Mouse (Mus musculus): ENCODE data around the gene Mtap. TPM values are rescaled to one million over a fixed set of nuclear protein-coding genes. Genes with fewer than 3 reads are reported as not detected.

The Mtap gene
- polyA plus RNA-seq, 1 experiment from 2014 or later, result 91.5 TPM

GRCm38 (mm10) chr4:89140832-89141231, 3.9 kb downstream of the Mtap start:
- 78% methylated on average over 5 of the region's 5 CpGs for WGBS
- Histone ChIP-seq H3K27me3 (no peaks in the 10 kb centered on the region), H3K4me3 (no peak overlapping the region), H3K9me3 (no peaks in the 10 kb centered on the region), H3K27ac (no peak overlapping the region), H3K4me2 (replicated peaks) (no peak overlapping the region), H3K4me1 (peaks cover 35% of the 10 kb centered on the region), H3K9ac (no peak overlapping the region), H3K36me3 (peaks cover 20% of the 10 kb centered on the region)
- no peak for ATAC-seq (ENCODE audit: low FRiP score, low read depth)

GRCm38 (mm10) chr4:89145409-89145808, 8.5 kb downstream of the Mtap start:
- no peak overlapping the region for H3K4me2 ChIP-seq (replicated peaks)
- H3K36me3 ChIP-seq, result peaks cover 44% of the 10 kb centered on the region
- H3K27me3 ChIP-seq, result no peaks in the 10 kb centered on the region
- no peaks in the 10 kb centered on the region for H3K9me3 ChIP-seq
- peaks cover 5% of the 10 kb centered on the region; the same call in 1 of the 2 replicates for H3K4me1 ChIP-seq
- ATAC-seq (ENCODE audit: low FRiP score, low read depth), result peak; percentile 74
- WGBS, result 37% methylated on average over 6 of the region's 6 CpGs
- no peak overlapping the region for H3K4me3 ChIP-seq
- no peak overlapping the region for H3K9ac ChIP-seq
- no peak overlapping the region for H3K27ac ChIP-seq

- 50% methylated on average over 3 of the region's 3 CpGs for WGBS
- no peak overlapping the region for H3K9ac ChIP-seq
- no peak for ATAC-seq (ENCODE audit: low FRiP score, low read depth)
- H3K27ac ChIP-seq, result no peak overlapping the region
- H3K4me1 ChIP-seq, result no peaks in the 10 kb centered on the region
- H3K4me2 ChIP-seq (replicated peaks), result no peak overlapping the region
- H3K27me3 ChIP-seq, result no peaks in the 10 kb centered on the region
- H3K9me3 ChIP-seq, result no peaks in the 10 kb centered on the region
- peaks cover 50% of the 10 kb centered on the region for H3K36me3 ChIP-seq
- H3K4me3 ChIP-seq, result no peak overlapping the region
Measured at GRCm38 (mm10) chr4:89146291-89146690, 9.4 kb downstream of the Mtap start.

- Histone ChIP-seq H3K4me2 (replicated peaks) (no peak overlapping the region), H3K4me1 (no peaks in the 10 kb centered on the region), H3K9ac (no peak overlapping the region), H3K27ac (no peak overlapping the region), H3K36me3 (peaks cover 51% of the 10 kb centered on the region), H3K9me3 (no peaks in the 10 kb centered on the region), H3K27me3 (no peaks in the 10 kb centered on the region), H3K4me3 (no peak overlapping the region)
- no peak for ATAC-seq (ENCODE audit: low FRiP score, low read depth)
Measured at GRCm38 (mm10) chr4:89149261-89149660, 12.3 kb downstream of the Mtap start.

GRCm38 (mm10) chr4:89161389-89161788, 24.5 kb downstream of the Mtap start:
- ATAC-seq (ENCODE audit: low FRiP score, low read depth), result no peak
- H3K36me3 ChIP-seq, result peaks cover 92% of the 10 kb centered on the region
- H3K27me3 ChIP-seq, result no peaks in the 10 kb centered on the region
- 97% methylated on average over 3 of the region's 3 CpGs for WGBS
- H3K4me1 ChIP-seq, result no peaks in the 10 kb centered on the region
- H3K4me3 ChIP-seq, result no peak overlapping the region
- no peak overlapping the region for H3K9ac ChIP-seq
- no peaks in the 10 kb centered on the region for H3K9me3 ChIP-seq
- H3K4me2 ChIP-seq (replicated peaks), result no peak overlapping the region
- no peak overlapping the region for H3K27ac ChIP-seq

GRCm38 (mm10) chr4:89162496-89162895, 25.6 kb downstream of the Mtap start:
- Histone ChIP-seq H3K9me3 (no peaks in the 10 kb centered on the region), H3K4me2 (replicated peaks) (no peak overlapping the region), H3K36me3 (peaks cover 92% of the 10 kb centered on the region), H3K4me3 (no peak overlapping the region), H3K9ac (no peak overlapping the region), H3K27ac (no peak overlapping the region), H3K27me3 (no peaks in the 10 kb centered on the region), H3K4me1 (no peaks in the 10 kb centered on the region)
- 86% methylated on average over 5 of the region's 5 CpGs for WGBS
- no peak for ATAC-seq (ENCODE audit: low FRiP score, low read depth)

- 95% methylated on average over 8 of the region's 8 CpGs for WGBS
- Histone ChIP-seq H3K4me2 (replicated peaks) (no peak overlapping the region), H3K4me1 (no peaks in the 10 kb centered on the region), H3K9ac (no peak overlapping the region), H3K9me3 (no peaks in the 10 kb centered on the region), H3K36me3 (peaks cover 92% of the 10 kb centered on the region), H3K4me3 (no peak overlapping the region), H3K27me3 (no peaks in the 10 kb centered on the region), H3K27ac (no peak overlapping the region)
- no peak for ATAC-seq (ENCODE audit: low FRiP score, low read depth)
Measured at GRCm38 (mm10) chr4:89163613-89164012, 26.7 kb downstream of the Mtap start.

GRCm38 (mm10) chr4:89164681-89165080, 27.8 kb downstream of the Mtap start:
- no peak overlapping the region for H3K9ac ChIP-seq
- no peak overlapping the region for H3K4me3 ChIP-seq
- no peaks in the 10 kb centered on the region for H3K27me3 ChIP-seq
- H3K9me3 ChIP-seq, result no peaks in the 10 kb centered on the region
- no peak overlapping the region for H3K4me2 ChIP-seq (replicated peaks)
- H3K4me1 ChIP-seq, result no peaks in the 10 kb centered on the region
- peaks cover 95% of the 10 kb centered on the region for H3K36me3 ChIP-seq
- WGBS, result 91% methylated on average over 2 of the region's 2 CpGs
- H3K27ac ChIP-seq, result no peak overlapping the region
- no peak for ATAC-seq (ENCODE audit: low FRiP score, low read depth)

- H3K9ac ChIP-seq, result no peak overlapping the region
- H3K4me3 ChIP-seq, result no peak overlapping the region
- H3K36me3 ChIP-seq, result peaks cover 94% of the 10 kb centered on the region
- no peaks in the 10 kb centered on the region for H3K27me3 ChIP-seq
- 92% methylated on average over 9 of the region's 9 CpGs for WGBS
- H3K4me2 ChIP-seq (replicated peaks), result no peak overlapping the region
- no peak overlapping the region for H3K27ac ChIP-seq
- no peaks in the 10 kb centered on the region for H3K9me3 ChIP-seq
- no peaks in the 10 kb centered on the region for H3K4me1 ChIP-seq
- no peak for ATAC-seq (ENCODE audit: low FRiP score, low read depth)
Measured at GRCm38 (mm10) chr4:89168877-89169276, 32.0 kb downstream of the Mtap start.

GRCm38 (mm10) chr4:89169739-89170138, 32.8 kb downstream of the Mtap start:
- no peak overlapping the region for H3K27ac ChIP-seq
- H3K36me3 ChIP-seq, result peaks cover 94% of the 10 kb centered on the region
- no peaks in the 10 kb centered on the region for H3K9me3 ChIP-seq
- no peak overlapping the region for H3K4me2 ChIP-seq (replicated peaks)
- no peaks in the 10 kb centered on the region for H3K27me3 ChIP-seq
- no peak for ATAC-seq (ENCODE audit: low FRiP score, low read depth)
- H3K4me1 ChIP-seq, result no peaks in the 10 kb centered on the region
- no peak overlapping the region for H3K9ac ChIP-seq
- 80% methylated on average over 4 of the region's 4 CpGs for WGBS
- no peak overlapping the region for H3K4me3 ChIP-seq

GRCm38 (mm10) chr4:89170931-89171330, 34.0 kb downstream of the Mtap start:
- WGBS, result 91% methylated on average over 6 of the region's 6 CpGs
- no peak for ATAC-seq (ENCODE audit: low FRiP score, low read depth)

GRCm38 (mm10) chr4:89172873-89173605, 36.1 kb downstream of the Mtap start:
- no peaks in the 10 kb centered on the region for H3K4me1 ChIP-seq
- peaks cover 93% of the 10 kb centered on the region for H3K36me3 ChIP-seq
- no peak overlapping the region for H3K27ac ChIP-seq
- no peak for ATAC-seq (ENCODE audit: low FRiP score, low read depth)
- no peaks in the 10 kb centered on the region for H3K9me3 ChIP-seq
- no peaks in the 10 kb centered on the region for H3K27me3 ChIP-seq
- no peak overlapping the region for H3K4me2 ChIP-seq (replicated peaks)
- H3K4me3 ChIP-seq, result no peak overlapping the region
- WGBS, result 87% methylated on average over 14 of the region's 14 CpGs
- H3K9ac ChIP-seq, result no peak overlapping the region

More at GRCm38 (mm10) chr4:89170931-89171330, 34.0 kb downstream of the Mtap start:
- no peaks in the 10 kb centered on the region for H3K27me3 ChIP-seq
- no peak overlapping the region for H3K27ac ChIP-seq
- H3K4me2 ChIP-seq (replicated peaks), result no peak overlapping the region
- no peaks in the 10 kb centered on the region for H3K9me3 ChIP-seq
- peaks cover 93% of the 10 kb centered on the region for H3K36me3 ChIP-seq
- H3K9ac ChIP-seq, result no peak overlapping the region
- H3K4me3 ChIP-seq, result no peak overlapping the region
- H3K4me1 ChIP-seq, result no peaks in the 10 kb centered on the region
